Mouse (Mus musculus) forebrain, embryonic 12.5 days (tissue): ENCODE data around the gene Slc41a3. TPM values are rescaled to one million over a fixed set of nuclear protein-coding genes. Genes with fewer than 3 reads are reported as not detected.

Experiments used
- ATAC-seq: fragments of 200-750 bp; cut with Nextera tagmentation; 2 replicates; pipeline ENCODE4 v1.8.0; 2017; ENCODE audit warnings: moderate TSS enrichment; ENCODE audit not compliant: low FRiP score
- H3K27ac ChIP-seq: fragments of 300-500 bp; sonication (generic); 2 replicates; pipeline ENCODE4 v1.5.1; 2016; ENCODE audit warnings: mild to moderate bottlenecking
- H3K27me3 ChIP-seq: fragments of 300-500 bp; sonication (generic); 2 replicates; pipeline ENCODE4 v1.6.1; 2016; ENCODE audit warnings: mild to moderate bottlenecking
- H3K36me3 ChIP-seq: fragments of 300-500 bp; sonication (generic); replicated peaks from 2 replicates; pipeline ENCODE4 v1.6.1; 2016; ENCODE audit warnings: mild to moderate bottlenecking
- H3K4me1 ChIP-seq: fragments of 300-500 bp; sonication (generic); 2 replicates; pipeline ENCODE4 v1.6.1; 2016
- H3K4me2 ChIP-seq: fragments of 300-500 bp; sonication (generic); 2 replicates; pipeline ENCODE4 v1.6.1; 2016; ENCODE audit warnings: mild to moderate bottlenecking, moderate library complexity
- H3K4me3 ChIP-seq: fragments of 300-500 bp; sonication (generic); replicated peaks from 2 replicates; pipeline ENCODE4 v1.5.1; 2016; ENCODE audit warnings: mild to moderate bottlenecking
- H3K9ac ChIP-seq: fragments of 300-500 bp; sonication (generic); 2 replicates; pipeline ENCODE4 v1.6.1; 2016; ENCODE audit warnings: mild to moderate bottlenecking
- H3K9me3 ChIP-seq: fragments of 300-500 bp; sonication (generic); 2 replicates; pipeline ENCODE4 v1.6.1; 2016
- WGBS: fragments of 180-500 bp; shearing (Covaris S2); methylation state at CpG from one replicate; pipeline ENCODE4 v1.1.7; 2016; 5-methylcytosine and 5-hydroxymethylcytosine counted together
- polyA plus RNA-seq: library from polyadenylated mRNA; unstranded; fragments of >200 nt; fragmentation: Nextera tagmentation; extraction: Ambion mirVana; gene quantifications from 2 replicates; pipeline ENCODE4 v1.2.1, GENCODE M21; 2016

The Slc41a3 gene
- polyA plus RNA-seq, 1 experiment from 2014 or later: 2.1 TPM

DNA sequence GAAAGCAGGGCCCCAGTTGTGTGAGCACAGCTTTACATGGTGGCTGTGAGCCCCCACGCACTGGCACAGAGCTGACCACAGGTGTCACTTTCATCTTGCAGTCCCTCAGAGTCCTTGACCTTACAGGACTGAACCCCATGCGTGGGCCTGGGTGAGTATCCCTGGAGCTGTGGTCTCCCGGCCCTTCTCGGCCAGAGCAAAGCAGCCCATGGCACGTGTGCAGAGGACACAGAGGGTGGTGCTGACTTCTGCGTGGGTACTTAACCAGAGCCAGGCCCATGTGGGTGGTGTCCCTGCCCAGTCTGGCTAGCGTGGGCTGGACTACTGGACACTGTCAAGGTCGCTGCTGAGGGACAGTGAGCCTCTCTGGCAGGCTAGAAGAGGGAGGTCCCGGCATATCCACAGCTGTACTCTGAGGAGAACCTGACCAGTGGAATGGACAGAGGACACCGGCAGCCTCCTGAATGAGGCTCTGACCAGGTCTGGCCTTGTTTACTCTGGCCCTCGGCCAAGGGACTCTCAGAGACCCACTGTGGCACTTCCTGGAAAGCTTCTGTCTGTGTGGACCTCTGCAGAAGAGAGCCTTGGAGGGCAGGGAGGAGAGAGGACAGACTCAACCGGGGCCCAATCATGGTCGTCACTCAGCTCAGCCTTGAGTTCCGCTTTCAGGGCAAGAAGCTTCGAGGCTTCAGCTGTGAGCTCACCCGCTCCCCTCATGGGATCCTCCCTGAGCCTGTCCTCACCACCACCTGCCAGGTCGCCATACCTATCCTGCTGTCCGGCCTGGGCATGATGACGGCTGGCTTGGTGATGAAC is 14.5 kb downstream of the Slc41a3 start:
- Histone ChIP-seq H3K9me3 (no peaks in the 10 kb centered on the region), H3K27ac (no peak overlapping the region), H3K4me3 (no peak overlapping the region), H3K36me3 (no peaks in the 10 kb centered on the region), H3K4me1 (peaks cover 5% of the 10 kb centered on the region; the same call in 1 of the 2 replicates), H3K9ac (no peak overlapping the region), H3K27me3 (no peaks in the 10 kb centered on the region), H3K4me2 (no peak overlapping the region)
- 87% methylated on average over 19 of the region's 19 CpGs for WGBS
- ATAC-seq: no peak

DNA sequence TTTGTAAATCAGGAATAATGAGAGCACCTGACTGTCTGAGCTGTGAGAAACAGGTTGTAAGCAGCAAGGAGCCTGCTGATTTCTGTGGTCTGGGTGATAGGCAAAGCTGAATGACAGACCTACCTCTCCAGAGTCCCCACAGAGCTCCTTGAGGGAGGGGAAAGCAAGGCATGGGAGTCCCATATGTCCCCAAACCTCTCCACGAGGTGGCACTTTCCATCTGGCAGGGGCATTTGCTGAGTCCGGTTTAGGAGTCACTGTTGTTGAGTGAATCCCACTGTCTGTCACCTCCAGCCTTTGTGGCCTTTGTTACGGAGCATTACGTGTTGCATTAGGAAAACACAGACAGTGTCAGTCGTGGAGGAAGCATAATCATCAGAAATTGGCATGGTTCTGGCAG is 15.4 kb downstream of the Slc41a3 start:
- no peak overlapping the region for H3K27ac ChIP-seq
- no peaks in the 10 kb centered on the region for H3K27me3 ChIP-seq
- no peak overlapping the region for H3K4me2 ChIP-seq
- no peak overlapping the region for H3K4me3 ChIP-seq
- no peak for ATAC-seq
- peaks cover 5% of the 10 kb centered on the region; the same call in 1 of the 2 replicates for H3K4me1 ChIP-seq
- no peaks in the 10 kb centered on the region for H3K9me3 ChIP-seq
- no peaks in the 10 kb centered on the region for H3K36me3 ChIP-seq
- WGBS: 78% methylated on average over 5 of the region's 5 CpGs
- H3K9ac ChIP-seq: no peak overlapping the region

GRCm38 (mm10) chr6:90620791-90621583 is 16.5 kb downstream of the Slc41a3 start:
- peaks cover 5% of the 10 kb centered on the region; the same call in 1 of the 2 replicates for H3K4me1 ChIP-seq
- no peak overlapping the region for H3K27ac ChIP-seq
- H3K27me3 ChIP-seq: no peaks in the 10 kb centered on the region
- H3K9me3 ChIP-seq: no peaks in the 10 kb centered on the region
- H3K36me3 ChIP-seq: no peaks in the 10 kb centered on the region
- H3K9ac ChIP-seq: no peak overlapping the region
- H3K4me3 ChIP-seq: no peak overlapping the region
- no peak overlapping the region for H3K4me2 ChIP-seq
- no peak for ATAC-seq
- 45% methylated on average over 9 of the region's 9 CpGs for WGBS

DNA sequence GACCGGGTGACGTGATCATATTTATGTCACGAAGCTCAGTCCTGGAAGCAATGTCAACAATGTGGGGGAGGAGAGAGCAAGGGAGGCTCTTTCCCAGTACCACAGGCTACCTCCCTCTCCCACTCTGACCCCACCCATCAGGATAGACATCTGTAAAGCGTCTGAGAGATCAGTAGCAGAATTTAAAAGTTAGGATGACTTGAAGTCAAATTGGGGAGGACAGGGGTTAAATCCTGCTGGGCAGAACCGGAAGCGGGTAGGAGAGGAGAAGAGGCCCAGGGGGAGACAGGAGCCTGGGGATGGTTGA is 17.0 kb downstream of the Slc41a3 start:
- H3K4me3 ChIP-seq: no peak overlapping the region
- ATAC-seq: no peak
- H3K36me3 ChIP-seq: no peaks in the 10 kb centered on the region
- no peak overlapping the region for H3K4me2 ChIP-seq
- no peaks in the 10 kb centered on the region for H3K27me3 ChIP-seq
- no peaks in the 10 kb centered on the region for H3K9me3 ChIP-seq
- H3K27ac ChIP-seq: no peak overlapping the region
- H3K9ac ChIP-seq: no peak overlapping the region
- peaks cover 5% of the 10 kb centered on the region; the same call in 1 of the 2 replicates for H3K4me1 ChIP-seq
- WGBS: 79% methylated on average over 6 of the region's 6 CpGs

DNA sequence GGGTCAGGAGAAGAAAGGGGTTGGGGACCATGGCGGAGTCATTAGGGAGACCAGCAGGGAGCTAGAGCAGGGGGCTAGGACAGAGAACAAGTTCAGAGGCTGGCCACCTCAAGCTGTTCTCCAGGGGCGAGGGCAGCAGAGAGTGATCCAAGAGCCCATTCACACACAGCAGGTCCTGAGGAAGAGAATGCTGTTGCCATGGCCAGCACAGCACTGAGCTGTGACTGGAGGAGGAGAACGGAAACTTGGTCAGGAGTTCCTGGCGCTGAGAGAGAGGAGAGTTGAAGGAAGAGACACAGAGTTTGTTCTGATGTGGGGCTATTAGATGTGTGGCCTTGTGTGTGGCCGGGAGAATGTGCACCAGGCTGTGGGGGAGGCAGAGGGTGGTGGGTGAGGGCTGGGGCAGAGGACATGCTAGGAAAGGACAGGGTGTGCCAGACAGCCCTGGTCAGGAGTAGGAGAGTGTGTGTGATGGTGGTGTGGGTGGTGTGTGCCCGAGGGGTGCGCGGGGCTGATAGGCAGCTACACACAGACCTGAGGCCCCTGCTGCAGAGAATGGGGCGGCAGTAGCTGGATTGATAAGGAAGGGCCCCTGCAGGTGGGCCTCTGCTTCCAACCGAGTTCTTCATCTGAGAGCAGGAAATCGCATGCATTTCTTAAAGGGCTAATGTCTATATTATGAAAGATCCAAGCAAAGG is 18.4 kb downstream of the Slc41a3 start:
- Histone ChIP-seq H3K4me1 (peaks cover 5% of the 10 kb centered on the region; the same call in 1 of the 2 replicates), H3K27me3 (no peaks in the 10 kb centered on the region), H3K4me2 (no peak overlapping the region), H3K9me3 (no peaks in the 10 kb centered on the region), H3K4me3 (no peak overlapping the region), H3K9ac (no peak overlapping the region), H3K27ac (no peak overlapping the region), H3K36me3 (no peaks in the 10 kb centered on the region)
- WGBS: 48% methylated on average over 11 of the region's 11 CpGs
- ATAC-seq: no peak

DNA sequence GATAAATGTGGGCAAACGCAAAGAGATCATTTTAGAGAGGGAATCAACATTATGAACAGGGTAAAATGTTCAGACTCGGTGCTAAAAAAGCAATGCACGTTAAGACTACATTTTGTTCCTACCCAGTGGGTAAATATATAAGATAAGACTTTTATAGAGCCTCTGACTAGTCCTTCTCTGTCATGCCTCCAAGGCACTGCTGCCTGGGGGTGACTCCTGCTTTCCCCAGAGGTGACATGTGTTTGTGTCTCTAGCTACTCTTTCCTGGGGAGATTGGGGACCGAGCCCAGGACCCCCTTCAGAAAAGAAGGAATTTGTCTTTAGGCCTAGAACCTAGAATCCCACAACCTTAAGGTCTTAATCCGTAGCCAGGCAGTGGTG is 18.9 kb downstream of the Slc41a3 start:
- H3K4me2 ChIP-seq: no peak overlapping the region
- no peak overlapping the region for H3K9ac ChIP-seq
- H3K4me1 ChIP-seq: peaks cover 5% of the 10 kb centered on the region; the same call in 1 of the 2 replicates
- H3K9me3 ChIP-seq: no peaks in the 10 kb centered on the region
- 84% methylated on average over 5 of the region's 5 CpGs for WGBS
- no peaks in the 10 kb centered on the region for H3K36me3 ChIP-seq
- no peak overlapping the region for H3K4me3 ChIP-seq
- ATAC-seq: no peak
- H3K27ac ChIP-seq: no peak overlapping the region
- H3K27me3 ChIP-seq: no peaks in the 10 kb centered on the region

GRCm38 (mm10) chr6:90624184-90624583 is 19.7 kb downstream of the Slc41a3 start:
- H3K4me3 ChIP-seq: no peak overlapping the region
- H3K9me3 ChIP-seq: no peaks in the 10 kb centered on the region
- no peaks in the 10 kb centered on the region for H3K27me3 ChIP-seq
- no peaks in the 10 kb centered on the region for H3K36me3 ChIP-seq
- peaks cover 5% of the 10 kb centered on the region; the same call in 1 of the 2 replicates for H3K4me1 ChIP-seq
- no peak overlapping the region for H3K27ac ChIP-seq
- WGBS: 87% methylated on average over 6 of the region's 6 CpGs
- H3K9ac ChIP-seq: no peak overlapping the region
- no peak overlapping the region for H3K4me2 ChIP-seq
- no peak for ATAC-seq

- no peak overlapping the region for H3K27ac ChIP-seq
- no peak for ATAC-seq
- 80% methylated on average over 11 of the region's 11 CpGs for WGBS
Measured at GRCm38 (mm10) chr6:90624733-90625132, 20.2 kb downstream of the Slc41a3 start.

DNA sequence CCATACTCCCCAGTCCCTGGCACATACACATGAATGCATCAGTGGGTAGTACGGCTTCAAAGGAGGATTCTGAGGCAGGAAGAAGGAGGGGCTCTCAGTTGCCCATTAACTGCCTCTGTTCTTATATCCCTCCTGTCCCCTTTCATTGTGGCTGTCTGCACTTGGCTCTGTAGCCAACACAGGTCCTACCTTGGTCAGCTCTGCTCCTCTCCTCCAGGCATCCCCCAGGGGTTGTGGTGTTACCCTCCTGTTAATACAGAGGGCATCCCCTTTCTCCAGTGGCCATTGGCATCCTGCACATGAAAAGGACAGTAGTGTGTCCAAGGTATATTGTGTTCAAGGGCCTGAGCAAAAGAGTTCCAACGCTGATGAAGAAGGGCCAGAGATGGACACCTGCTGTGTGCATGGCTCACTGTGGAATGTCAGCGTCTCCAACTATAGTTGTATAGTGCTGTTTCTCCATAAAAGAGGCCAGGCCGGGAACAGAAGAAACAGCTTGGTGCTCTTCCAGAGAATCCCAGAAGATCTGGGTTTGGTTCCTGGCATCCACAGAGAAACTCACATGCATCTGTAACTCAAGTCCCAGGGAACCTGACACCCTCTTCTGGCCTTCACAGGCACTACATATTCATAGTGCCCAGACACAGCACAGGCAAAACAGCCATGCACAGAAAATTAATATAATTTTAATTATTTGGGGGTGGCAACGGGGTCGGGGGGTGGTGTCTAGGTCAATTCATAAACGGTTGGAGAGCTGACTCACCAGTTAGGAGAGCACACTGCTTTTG is 20.9 kb downstream of the Slc41a3 start:
- Histone ChIP-seq H3K27ac (no peak overlapping the region), H3K27me3 (no peaks in the 10 kb centered on the region)
- ATAC-seq: no peak

More at GRCm38 (mm10) chr6:90624733-90625132, 20.2 kb downstream of the Slc41a3 start:
- no peaks in the 10 kb centered on the region for H3K36me3 ChIP-seq
- H3K4me3 ChIP-seq: no peak overlapping the region
- no peak overlapping the region for H3K4me2 ChIP-seq
- H3K9me3 ChIP-seq: no peaks in the 10 kb centered on the region
- H3K4me1 ChIP-seq: peaks cover 5% of the 10 kb centered on the region; the same call in 1 of the 2 replicates
- no peaks in the 10 kb centered on the region for H3K27me3 ChIP-seq
- H3K9ac ChIP-seq: no peak overlapping the region

DNA sequence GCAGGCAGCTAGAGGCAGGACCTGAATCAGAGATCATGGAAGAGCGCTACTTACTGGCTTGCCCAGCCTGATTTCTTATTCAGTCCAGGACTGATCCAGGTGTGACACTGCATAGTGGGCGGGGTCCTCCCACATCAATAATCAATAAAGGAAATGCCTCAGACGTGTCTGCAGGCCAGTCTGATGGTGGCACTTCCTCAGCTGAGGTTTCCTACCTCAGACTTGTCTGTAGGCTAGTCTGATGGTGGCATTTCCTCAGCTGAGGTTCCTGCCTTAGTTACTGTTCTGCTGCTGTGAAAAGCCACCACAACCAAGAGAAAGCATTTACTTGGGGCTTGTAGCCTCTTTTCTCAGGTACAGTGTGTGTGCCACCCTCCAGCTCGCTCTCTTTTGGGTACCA is 23.0 kb downstream of the Slc41a3 start:
- ATAC-seq: no peak
- Histone ChIP-seq H3K9ac (no peak overlapping the region), H3K4me3 (no peak overlapping the region), H3K27me3 (no peaks in the 10 kb centered on the region), H3K9me3 (no peaks in the 10 kb centered on the region), H3K27ac (no peak overlapping the region), H3K4me1 (no peaks in the 10 kb centered on the region), H3K36me3 (no peaks in the 10 kb centered on the region), H3K4me2 (no peak overlapping the region)
- WGBS: 86% methylated on average over 4 of the region's 4 CpGs

More for the DNA sequence above, 20.9 kb downstream of the Slc41a3 start:
- WGBS: 83% methylated on average over 7 of the region's 7 CpGs
- no peak overlapping the region for H3K4me2 ChIP-seq
- H3K4me3 ChIP-seq: no peak overlapping the region
- no peak overlapping the region for H3K9ac ChIP-seq
- no peaks in the 10 kb centered on the region for H3K36me3 ChIP-seq
- H3K9me3 ChIP-seq: no peaks in the 10 kb centered on the region
- peaks cover 5% of the 10 kb centered on the region; the same call in 1 of the 2 replicates for H3K4me1 ChIP-seq

DNA sequence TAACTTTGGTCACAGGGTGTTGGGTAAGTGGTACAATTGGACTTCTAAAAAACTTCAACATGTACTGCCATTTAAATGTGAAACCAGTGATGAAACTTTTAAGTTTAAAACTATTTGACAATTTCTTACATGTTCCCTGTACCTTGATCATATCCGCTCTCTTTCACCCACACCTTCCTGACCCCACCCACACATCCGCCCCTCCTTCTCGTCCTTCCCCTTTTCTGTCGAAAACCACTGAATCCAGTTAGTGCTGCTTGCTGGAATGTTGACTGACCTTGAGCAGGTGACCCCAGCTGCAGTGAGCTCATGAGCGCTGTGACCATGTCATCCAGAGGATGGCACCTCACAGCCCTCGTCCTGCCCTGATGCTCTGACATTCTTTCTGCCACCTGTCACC is 25.0 kb downstream of the Slc41a3 start:
- no peak for ATAC-seq
- WGBS: 93% methylated on average over 6 of the region's 6 CpGs
- no peak overlapping the region for H3K27ac ChIP-seq

More for the DNA sequence above, 25.0 kb downstream of the Slc41a3 start:
- Histone ChIP-seq H3K27me3 (no peaks in the 10 kb centered on the region), H3K4me1 (no peaks in the 10 kb centered on the region), H3K9me3 (no peaks in the 10 kb centered on the region), H3K4me3 (no peak overlapping the region), H3K4me2 (no peak overlapping the region), H3K36me3 (no peaks in the 10 kb centered on the region), H3K9ac (no peak overlapping the region)
